Mouse (Mus musculus): Measurements from ENCODE around the gene Klhl6. TPM values are rescaled to one million over a fixed set of nuclear protein-coding genes. Genes with fewer than 3 reads are reported as not detected.

The Klhl6 gene
- total and polyA plus RNA-seq, 2 experiments from 2014 or later: 2.4 to 2.7 TPM

DNA sequence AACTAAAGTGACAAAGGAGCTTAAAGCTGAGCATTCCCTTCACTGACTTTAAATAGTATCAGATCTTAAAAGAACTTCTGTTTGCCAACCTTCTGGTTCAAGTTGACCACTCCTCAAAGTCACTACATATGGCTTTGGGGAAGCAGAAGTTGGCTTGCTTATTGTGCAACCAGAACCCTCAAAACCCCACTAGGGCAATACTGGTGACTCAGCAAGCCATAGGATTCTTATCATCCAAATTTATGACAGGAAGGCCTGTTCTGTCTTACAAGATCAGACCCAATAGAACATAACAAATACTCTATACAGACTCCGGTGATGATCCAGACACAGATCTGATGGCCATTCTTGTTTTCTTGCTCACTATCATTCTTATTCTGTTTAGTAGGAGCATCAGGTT, 9.4 kb downstream of the Klhl6 start:
- no peaks in the 10 kb centered on the region for H3K36me3 ChIP-seq (ENCODE audit: insufficient read depth, low read length)
- 97% methylated on average over 1 of the region's 1 CpGs for WGBS
- TF ChIP-seq CTCF (IDR thresholded peaks at IDR 0.05; ENCODE audit: low read depth): no peak
- no peaks in the 10 kb centered on the region for H3K4me1 ChIP-seq (ENCODE audit: insufficient read depth, low read length)
- ATAC-seq: no peak
- DNase-seq (ENCODE audit: low spot score): no peak
- H3K9ac ChIP-seq (replicated peaks; ENCODE audit: low read length): no peak overlapping the region
- H3K27me3 ChIP-seq (ENCODE audit: insufficient read depth, low read length): no peaks in the 10 kb centered on the region
- no peaks in the 10 kb centered on the region for H3K9me3 ChIP-seq (ENCODE audit: low read length)
- no peak overlapping the region for H3K4me2 ChIP-seq (ENCODE audit: low read depth, low read length)
- no peak overlapping the region for H3K27ac ChIP-seq
- H3K4me3 ChIP-seq (ENCODE audit: low read length): no peak overlapping the region

DNA sequence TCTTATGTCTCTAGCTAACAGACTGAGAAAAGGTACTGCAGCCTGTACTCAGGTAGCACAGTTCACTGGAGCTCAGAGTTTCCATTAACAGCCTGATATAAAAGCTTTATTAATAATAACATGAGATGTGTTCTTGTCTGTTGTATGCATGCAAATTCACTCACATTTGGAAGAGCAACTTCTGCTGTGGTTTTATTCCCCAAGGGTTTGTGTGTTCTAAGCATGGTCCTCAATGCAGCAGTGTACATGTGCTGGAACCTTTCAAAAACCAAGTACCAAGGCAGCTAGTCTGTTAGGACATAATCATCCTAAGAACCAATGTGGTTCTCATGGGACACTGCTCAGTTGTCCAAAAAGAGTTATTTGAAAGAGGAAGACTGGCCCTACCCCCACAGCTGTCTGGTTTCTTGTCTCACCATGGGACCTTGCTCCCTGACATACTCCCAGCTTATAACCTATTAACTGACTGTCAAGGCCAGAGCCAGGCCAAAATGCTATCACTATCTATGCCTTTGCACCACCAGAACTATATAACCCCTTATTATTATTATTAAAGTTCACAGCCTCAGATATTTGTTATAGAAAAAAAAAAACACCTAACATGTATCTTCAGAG, 10.0 kb downstream of the Klhl6 start:
- H3K4me2 ChIP-seq (ENCODE audit: low read depth, low read length): no peak overlapping the region
- H3K27ac ChIP-seq: no peak overlapping the region
- DNase-seq (ENCODE audit: low spot score): no peak
- no peak overlapping the region for H3K4me3 ChIP-seq (ENCODE audit: low read length)
- no peak for ATAC-seq
- no peaks in the 10 kb centered on the region for H3K4me1 ChIP-seq (ENCODE audit: insufficient read depth, low read length)
- no peaks in the 10 kb centered on the region for H3K36me3 ChIP-seq (ENCODE audit: insufficient read depth, low read length)
- no peaks in the 10 kb centered on the region for H3K27me3 ChIP-seq (ENCODE audit: insufficient read depth, low read length)
- TF ChIP-seq CTCF (IDR thresholded peaks at IDR 0.05; ENCODE audit: low read depth): no peak
- H3K9ac ChIP-seq (replicated peaks; ENCODE audit: low read length): no peak overlapping the region
- H3K9me3 ChIP-seq (ENCODE audit: low read length): no peaks in the 10 kb centered on the region

- Histone ChIP-seq H3K36me3 (ENCODE audit: insufficient read depth, low read length) (no peaks in the 10 kb centered on the region), H3K27me3 (ENCODE audit: insufficient read depth, low read length) (no peaks in the 10 kb centered on the region), H3K9me3 (ENCODE audit: low read length) (no peaks in the 10 kb centered on the region), H3K27ac (no peak overlapping the region), H3K9ac (replicated peaks; ENCODE audit: low read length) (no peak overlapping the region), H3K4me3 (ENCODE audit: low read length) (no peak overlapping the region), H3K4me2 (ENCODE audit: low read depth, low read length) (no peak overlapping the region), H3K4me1 (ENCODE audit: insufficient read depth, low read length) (no peaks in the 10 kb centered on the region)
- DNase-seq (ENCODE audit: low spot score) (no peak), ATAC-seq (no peak)
- 90% methylated on average over 5 of the region's 5 CpGs for WGBS
- TF ChIP-seq CTCF (IDR thresholded peaks at IDR 0.05; ENCODE audit: low read depth): no peak
Observed at GRCm38 (mm10) chr16:19969506-19969905, 13.3 kb downstream of the Klhl6 start.

- TF ChIP-seq CTCF (IDR thresholded peaks at IDR 0.05; ENCODE audit: low read depth): no peak
- Histone ChIP-seq H3K4me2 (ENCODE audit: low read depth, low read length) (no peak overlapping the region), H3K9ac (replicated peaks; ENCODE audit: low read length) (no peak overlapping the region), H3K36me3 (ENCODE audit: insufficient read depth, low read length) (no peaks in the 10 kb centered on the region), H3K27ac (no peak overlapping the region), H3K4me3 (ENCODE audit: low read length) (no peak overlapping the region), H3K4me1 (ENCODE audit: insufficient read depth, low read length) (no peaks in the 10 kb centered on the region), H3K9me3 (ENCODE audit: low read length) (no peaks in the 10 kb centered on the region), H3K27me3 (ENCODE audit: insufficient read depth, low read length) (no peaks in the 10 kb centered on the region)
- ATAC-seq: no peak
- 95% methylated on average over 4 of the region's 4 CpGs for WGBS
- no peak for DNase-seq (ENCODE audit: low spot score)
Observed at GRCm38 (mm10) chr16:19968666-19969065, 14.2 kb downstream of the Klhl6 start.

GRCm38 (mm10) chr16:19967897-19968392, 14.9 kb downstream of the Klhl6 start:
- Histone ChIP-seq H3K4me2 (ENCODE audit: low read depth, low read length) (no peak overlapping the region), H3K27ac (no peak overlapping the region), H3K36me3 (ENCODE audit: insufficient read depth, low read length) (no peaks in the 10 kb centered on the region), H3K9ac (replicated peaks; ENCODE audit: low read length) (no peak overlapping the region), H3K4me1 (ENCODE audit: insufficient read depth, low read length) (no peaks in the 10 kb centered on the region), H3K27me3 (ENCODE audit: insufficient read depth, low read length) (no peaks in the 10 kb centered on the region), H3K4me3 (ENCODE audit: low read length) (no peak overlapping the region), H3K9me3 (ENCODE audit: low read length) (no peaks in the 10 kb centered on the region)
- ATAC-seq (no peak), DNase-seq (ENCODE audit: low spot score) (no peak)
- WGBS: 88% methylated on average over 1 of the region's 1 CpGs
- no peak for TF ChIP-seq CTCF (IDR thresholded peaks at IDR 0.05; ENCODE audit: low read depth)

GRCm38 (mm10) chr16:19966976-19967375, 15.9 kb downstream of the Klhl6 start:
- no peak for TF ChIP-seq CTCF (IDR thresholded peaks at IDR 0.05; ENCODE audit: low read depth)
- Histone ChIP-seq H3K9me3 (ENCODE audit: low read length) (no peaks in the 10 kb centered on the region), H3K4me1 (ENCODE audit: insufficient read depth, low read length) (no peaks in the 10 kb centered on the region)

GRCm38 (mm10) chr16:19966437-19966836, 16.4 kb downstream of the Klhl6 start:
- no peak overlapping the region for H3K4me2 ChIP-seq (ENCODE audit: low read depth, low read length)
- WGBS: 87% methylated on average over 1 of the region's 1 CpGs
- no peak for ATAC-seq

More at GRCm38 (mm10) chr16:19966976-19967375, 15.9 kb downstream of the Klhl6 start:
- Histone ChIP-seq H3K36me3 (ENCODE audit: insufficient read depth, low read length) (no peaks in the 10 kb centered on the region), H3K27ac (no peak overlapping the region), H3K27me3 (ENCODE audit: insufficient read depth, low read length) (no peaks in the 10 kb centered on the region), H3K9ac (replicated peaks; ENCODE audit: low read length) (no peak overlapping the region), H3K4me2 (ENCODE audit: low read depth, low read length) (no peak overlapping the region), H3K4me3 (ENCODE audit: low read length) (no peak overlapping the region)
- DNase-seq (ENCODE audit: low spot score) (no peak), ATAC-seq (no peak)

More at GRCm38 (mm10) chr16:19966437-19966836, 16.4 kb downstream of the Klhl6 start:
- no peak for TF ChIP-seq CTCF (IDR thresholded peaks at IDR 0.05; ENCODE audit: low read depth)
- Histone ChIP-seq H3K9me3 (ENCODE audit: low read length) (no peaks in the 10 kb centered on the region), H3K27ac (no peak overlapping the region), H3K9ac (replicated peaks; ENCODE audit: low read length) (no peak overlapping the region), H3K27me3 (ENCODE audit: insufficient read depth, low read length) (no peaks in the 10 kb centered on the region), H3K4me1 (ENCODE audit: insufficient read depth, low read length) (no peaks in the 10 kb centered on the region), H3K4me3 (ENCODE audit: low read length) (no peak overlapping the region), H3K36me3 (ENCODE audit: insufficient read depth, low read length) (no peaks in the 10 kb centered on the region)
- DNase-seq (ENCODE audit: low spot score): no peak
